Mouse (Mus musculus): ENCODE results near the gene Pde2a. TPM values are rescaled to one million over a fixed set of nuclear protein-coding genes. Genes with fewer than 3 reads are reported as not detected.

The Pde2a gene
- total RNA-seq, 2 experiments from 2014 or later, result 48.2 to 48.4 TPM

Small RNA genes lying within 50 kb of the gene (microRNA-seq; reads per million reads assigned to microRNA genes)
- 8,112 to 13,923 reads per million in 2 experiments for gene Mir139

Other genes with a start within 250 kb of the Pde2a start
- 10 to 100 TPM in 1 of 2 experiments, 1 to 10 TPM in 1; 5.4 to 10.0 TPM for gene Atg16l2, start 119.4 kb upstream of the Pde2a start, total RNA-seq (2021)
- 10 to 100 TPM; 16.0 to 16.3 TPM for gene Stard10, start 104.6 kb upstream of the Pde2a start, total RNA-seq (2021)
- gene Arap1, start 73.6 kb upstream of the Pde2a start, total RNA-seq (2021), result 10 to 100 TPM; 23.1 to 32.4 TPM
- 1 to 10 TPM in 1 of 2 experiments, not detected in 1; 4.7 TPM for gene Gm45837, start 10.8 kb upstream of the Pde2a start, total RNA-seq (2021)
- not detected for gene Art2b, start 163.9 kb downstream of the Pde2a start, total RNA-seq (2021)
- 10 to 100 TPM; 30.7 to 38.7 TPM for gene Clpb, start 241.9 kb downstream of the Pde2a start, total RNA-seq (2021)

Measured in gastrocnemius, postnatal 10 days (tissue).